Mouse (Mus musculus): Measurements from ENCODE around the gene Slc6a5. TPM values are rescaled to one million over a fixed set of nuclear protein-coding genes. Genes with fewer than 3 reads are reported as not detected.

Gene Slc6a5
- not detected in 2 replicates for polyA plus RNA-seq (2015; fragmentation: Nextera tagmentation; extraction: Ambion mirVana)

DNA sequence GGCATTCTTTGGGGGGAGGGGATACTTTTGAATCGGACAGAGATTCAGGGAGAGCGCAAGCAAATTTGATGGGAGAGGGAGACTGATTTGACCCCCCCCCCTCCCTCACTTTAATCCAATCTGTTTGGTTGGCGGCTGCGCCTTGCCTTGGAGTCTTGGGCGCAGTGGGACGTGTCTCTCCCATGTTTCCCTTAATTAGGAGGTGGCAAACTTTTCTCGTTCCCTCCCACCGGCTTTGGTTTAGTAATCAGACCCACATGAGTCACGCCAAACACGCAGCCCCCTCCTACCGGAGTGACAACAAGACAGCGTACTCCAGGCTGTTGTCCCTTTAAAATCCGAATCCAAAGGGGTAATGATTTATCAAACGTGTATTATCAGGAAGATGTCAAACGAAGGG is at the start of gene Slc6a5:
Slc6a5 (plus strand) TSS at position 297 of the 400 bp plus-strand sequence.

DNA sequence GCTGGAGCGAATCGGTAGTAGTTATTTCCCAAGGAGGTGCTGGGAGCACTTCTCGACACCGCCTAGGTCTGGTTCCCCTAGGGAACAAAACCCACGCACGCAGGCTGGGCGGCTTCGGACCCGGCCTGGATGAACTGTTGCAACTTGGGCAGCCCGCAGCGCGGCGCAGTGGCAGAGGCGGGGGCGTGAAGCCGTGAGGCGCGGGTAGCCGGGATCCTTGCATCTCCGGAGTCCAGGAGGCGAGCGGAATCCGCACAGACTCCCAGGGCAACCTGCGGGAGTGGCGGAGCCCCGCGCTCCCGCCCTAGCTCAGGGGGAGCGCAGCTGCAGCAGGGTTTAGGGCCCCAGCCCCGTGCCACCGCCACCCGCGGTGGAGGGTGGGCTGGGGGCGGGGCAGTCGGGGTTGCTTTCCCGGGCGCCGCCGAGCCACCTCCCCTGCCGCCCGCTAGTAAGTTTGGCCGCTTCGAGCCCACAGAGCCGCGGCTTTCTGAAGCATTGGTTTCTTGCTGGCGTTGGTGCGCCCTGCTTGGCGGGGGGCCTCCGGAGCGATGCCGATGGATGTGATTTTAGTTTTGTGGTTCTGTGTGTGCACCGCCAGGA is 65.0 kb downstream of the Slc6a5 start, which contains the start of gene Nell1:
Nell1 (plus strand) TSS at position 24 of the 600 bp plus-strand sequence.

Other genes with a start within 250 kb of the Slc6a5 start
- gene Htatip2, start 151.0 kb upstream of the Slc6a5 start, polyA plus RNA-seq (2015; fragmentation: Nextera tagmentation; extraction: Ambion mirVana): 34.8 and 37.7 TPM in 2 replicates
- gene Prmt3, start 131.8 kb upstream of the Slc6a5 start, polyA plus RNA-seq (2015; fragmentation: Nextera tagmentation; extraction: Ambion mirVana): 24.0 and 25.5 TPM in 2 replicates
- 0.05 and 0.13 TPM in 2 replicates for gene Nell1, start 64.7 kb downstream of the Slc6a5 start, polyA plus RNA-seq (2015; fragmentation: Nextera tagmentation; extraction: Ambion mirVana)

Data from spleen, postnatal 0 days (tissue).